Comparison of ENCODE assay signal across 16 mouse cellular contexts in genomic region chr9:52103448-52104224, GRCm38 (mm10). TPM values are rescaled to one million over a fixed set of nuclear protein-coding genes. Genes with fewer than 3 reads are reported as not detected.
DNase-seq lines count a peak whose midpoint lies in the region; ATAC-seq lines count a peak whose summit lies in the region.
"Had no signal": no experiment of that assay in that cellular context is flagged by ENCODE, and none has a peak within 500 bp of the region (broad histone marks: within the 10 kb centered on the region; RNA-seq: fewer than 3 reads in every experiment).

No protein-coding gene starts in this region.

- H3K4me2 ChIP-seq in liver, embryonic 11.5 days = no peak overlapping the region
- H3K4me2 ChIP-seq in stomach, embryonic 16.5 days (ENCODE audit: low read depth, low read length) = no peak overlapping the region
- no peak overlapping the region for H3K4me2 ChIP-seq in midbrain, embryonic 13.5 days (replicated peaks)
- H3K4me2 ChIP-seq: lung, embryonic 14.5 days; midbrain, embryonic 11.5 days had no signal

- ATAC-seq in megakaryocyte, adult 5-6 weeks (ENCODE audit: poor library complexity, severe bottlenecking) = no peak
- ATAC-seq in liver, embryonic 11.5 days (replicated peaks; ENCODE audit: low FRiP score) = peak; percentile 74
- ATAC-seq in stomach, embryonic 16.5 days (ENCODE audit: insufficient read depth, low FRiP score) = peak; percentile 42; the same call in 1 of the 2 replicates
- no peak for ATAC-seq in CD4-positive, CD25-positive, alpha-beta regulatory T cell, adult 4 months
- no peak for ATAC-seq in midbrain, embryonic 13.5 days
- ATAC-seq: hindbrain, postnatal 0 days had no signal

- DNase-seq in c-Kit-positive CD71-positive TER-119-positive erythroid progenitor cells, embryonic 14.5 days (ENCODE audit: low spot score) = peak; percentile 37
- DNase-seq in liver, embryonic 11.5 days (ENCODE audit: low spot score) = no peak
- no peak for DNase-seq in urinary bladder, adult 2 months (ENCODE audit: low spot score)
- DNase-seq: cerebellum, adult 8-10 months; embryo, embryonic 11 days; lung, embryonic 14.5 days; right cerebral cortex, postnatal 25 days; thymus, postnatal 4 days had no signal

- H3K27ac ChIP-seq in liver, embryonic 11.5 days (ENCODE audit: low read depth, low read length) = peak overlapping the region; percentile 56; the same call in 1 of the 2 replicates
- H3K27ac ChIP-seq in stomach, embryonic 16.5 days (ENCODE audit: low read length) = no peak overlapping the region
- no peak overlapping the region for H3K27ac ChIP-seq in midbrain, embryonic 13.5 days
- H3K27ac ChIP-seq: hindbrain, postnatal 0 days had no signal

- no peaks in the 10 kb centered on the region for H3K36me3 ChIP-seq in megakaryocyte, embryonic 14.5 days (replicated peaks; ENCODE audit: low read length)
- no peaks in the 10 kb centered on the region for H3K36me3 ChIP-seq in liver, embryonic 11.5 days (ENCODE audit: control insufficient read depth, insufficient read depth, low read length)
- no peaks in the 10 kb centered on the region for H3K36me3 ChIP-seq in stomach, embryonic 16.5 days (ENCODE audit: control insufficient read depth, insufficient read depth, low read length)
- no peaks in the 10 kb centered on the region for H3K36me3 ChIP-seq in midbrain, embryonic 13.5 days

- H3K9me3 ChIP-seq in megakaryocyte, embryonic 14.5 days = no peaks in the 10 kb centered on the region
- H3K9me3 ChIP-seq in liver, embryonic 11.5 days (ENCODE audit: control insufficient read depth, low read length) = no peaks in the 10 kb centered on the region
- H3K9me3 ChIP-seq in stomach, embryonic 16.5 days (replicated peaks; ENCODE audit: control insufficient read depth, low read length) = no peaks in the 10 kb centered on the region
- no peaks in the 10 kb centered on the region for H3K9me3 ChIP-seq in midbrain, embryonic 13.5 days

- 63% methylated on average over 9 of the region's 9 CpGs for WGBS in liver, embryonic 11.5 days
- WGBS in stomach, embryonic 16.5 days = 40% methylated on average over 9 of the region's 9 CpGs
- 80% methylated on average over 9 of the region's 9 CpGs for WGBS in midbrain, embryonic 13.5 days

- H3K27me3 ChIP-seq in megakaryocyte, embryonic 14.5 days (replicated peaks) = peaks cover 8% of the 10 kb centered on the region
- no peaks in the 10 kb centered on the region for H3K27me3 ChIP-seq in liver, embryonic 11.5 days (replicated peaks; ENCODE audit: control insufficient read depth, insufficient read depth, low read length)
- no peaks in the 10 kb centered on the region for H3K27me3 ChIP-seq in stomach, embryonic 16.5 days (ENCODE audit: control insufficient read depth, insufficient read depth, low read length)
- H3K27me3 ChIP-seq in midbrain, embryonic 13.5 days = no peaks in the 10 kb centered on the region

- peak overlapping the region; percentile 16 for H3K4me3 ChIP-seq in megakaryocyte, embryonic 14.5 days (replicated peaks)
- H3K4me3 ChIP-seq in liver, embryonic 11.5 days (ENCODE audit: low read depth, low read length) = no peak overlapping the region
- H3K4me3 ChIP-seq in stomach, embryonic 16.5 days (replicated peaks; ENCODE audit: low read length) = no peak overlapping the region
- H3K4me3 ChIP-seq in midbrain, embryonic 13.5 days (replicated peaks) = no peak overlapping the region
- H3K4me3 ChIP-seq: myocyte had no signal

- peaks cover 32% of the 10 kb centered on the region for H3K4me1 ChIP-seq in megakaryocyte, embryonic 14.5 days
- peaks cover 18% of the 10 kb centered on the region for H3K4me1 ChIP-seq in liver, embryonic 11.5 days (replicated peaks; ENCODE audit: control insufficient read depth, insufficient read depth, low read length)
- H3K4me1 ChIP-seq in stomach, embryonic 16.5 days (ENCODE audit: control insufficient read depth, insufficient read depth, low read length) = no peaks in the 10 kb centered on the region
- H3K4me1 ChIP-seq in midbrain, embryonic 13.5 days (replicated peaks) = 0 out of 2 replicates have a peak, but pooled peaks cover 10% of the 10 kb centered on the region

- no peak overlapping the region for H3K9ac ChIP-seq in liver, embryonic 11.5 days (ENCODE audit: low read depth, low read length)
- no peak overlapping the region for H3K9ac ChIP-seq in stomach, embryonic 16.5 days (ENCODE audit: low read length)
- no peak overlapping the region for H3K9ac ChIP-seq in midbrain, embryonic 13.5 days (replicated peaks)
- H3K9ac ChIP-seq: lung, embryonic 14.5 days had no signal

RNA-seq across cellular contexts. Expression of gene Rdx, which starts 56.7 kb away (rescaled TPM):
- 3.5 and 13.4 TPM in 2 replicates for polyA plus RNA-seq in megakaryocyte, embryonic 14.5 days (2012; ENCODE audit: insufficient read depth, low replicate concordance)
- total RNA-seq in megakaryocyte, adult 5-6 weeks (2015) = 62.7 and 69.8 TPM in 2 replicates
- total RNA-seq in megakaryocyte, adult 5-6 weeks (2017) = 164 and 165 TPM in 2 replicates
- 146 and 148 TPM in 2 replicates for polyA plus RNA-seq in liver, embryonic 11.5 days (2014; fragmentation: Nextera tagmentation; extraction: Ambion mirVana)
- 74.0 and 81.4 TPM in 2 replicates for polyA plus RNA-seq in stomach, embryonic 16.5 days (2015; fragmentation: Nextera tagmentation; extraction: Ambion mirVana)
- 10 to 100 TPM; 39.6 to 48.0 TPM for polyA plus RNA-seq in CD4-positive, CD25-positive, alpha-beta regulatory T cell, adult 4 months (2017; shearing (Covaris generic))
- 120 TPM in 2 replicates for polyA plus RNA-seq in midbrain, embryonic 13.5 days (2015; fragmentation: Nextera tagmentation; extraction: Ambion mirVana)
- polyA plus RNA-seq in urinary bladder, adult 2 months (2012; rRNA removed) = 38.1 and 48.3 TPM in 2 replicates

Comparison
In these comparisons a context has a peak if more than half of its experiments do, and no peak if none do; other contexts are left out.
1. ATAC-seq: peak in liver, embryonic 11.5 days (single experiment) and stomach, embryonic 16.5 days (single experiment); none in megakaryocyte, adult 5-6 weeks (single experiment), CD4-positive, CD25-positive, alpha-beta regulatory T cell, adult 4 months (single experiment) and midbrain, embryonic 13.5 days (single experiment).